Mouse (Mus musculus): ENCODE results near the gene Tcp1.
A peak's percentile ranks its signal among the peaks of the same experiment; 100 is the strongest.
"Not testable (repeated sequence)": the region's sequence is repeated elsewhere in the genome, so short reads cannot be mapped to it uniquely, and the experiment has no call there.

Tcp1 gene

DNA sequence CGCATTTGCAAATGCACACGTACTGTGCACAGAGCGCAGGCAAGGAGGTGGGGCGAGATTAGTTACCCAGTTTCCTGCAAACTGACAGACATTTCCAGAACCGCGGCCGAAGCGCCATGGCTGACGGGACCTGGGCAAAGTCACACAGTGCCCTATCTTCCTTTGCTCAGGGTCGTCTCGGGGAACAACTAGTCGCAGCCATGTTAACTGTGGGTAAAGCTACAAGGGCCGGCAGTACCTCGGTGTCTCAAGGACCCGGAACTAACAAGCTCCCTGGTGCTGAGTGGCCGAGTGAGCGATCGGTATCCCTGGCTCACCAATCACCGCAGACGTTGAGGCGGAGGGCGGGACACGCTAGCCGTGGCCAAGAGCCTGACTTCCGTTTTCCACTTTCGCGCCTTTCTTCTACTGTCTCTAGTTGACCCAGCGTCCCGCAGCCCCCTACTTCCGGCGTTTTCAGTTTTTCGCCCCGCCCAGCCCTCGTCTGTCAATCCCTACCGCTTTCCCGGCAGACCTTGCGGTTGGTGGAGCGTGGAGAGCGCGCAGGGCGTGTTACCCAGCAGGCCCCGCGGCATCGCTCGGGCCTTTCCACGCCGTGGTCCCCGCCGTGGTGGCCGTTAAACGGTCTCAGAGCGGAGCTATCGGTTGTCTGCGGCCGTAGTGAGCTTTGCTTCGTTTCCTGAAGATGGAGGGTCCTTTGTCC, 531 bp downstream of the Tcp1 start, which contains the start of gene Mrpl18:
Gene Mrpl18 (minus strand): TSS at position 465 of the 703 bp plus-strand sequence.
- peak; percentile 98 for DNase-seq

DNA sequence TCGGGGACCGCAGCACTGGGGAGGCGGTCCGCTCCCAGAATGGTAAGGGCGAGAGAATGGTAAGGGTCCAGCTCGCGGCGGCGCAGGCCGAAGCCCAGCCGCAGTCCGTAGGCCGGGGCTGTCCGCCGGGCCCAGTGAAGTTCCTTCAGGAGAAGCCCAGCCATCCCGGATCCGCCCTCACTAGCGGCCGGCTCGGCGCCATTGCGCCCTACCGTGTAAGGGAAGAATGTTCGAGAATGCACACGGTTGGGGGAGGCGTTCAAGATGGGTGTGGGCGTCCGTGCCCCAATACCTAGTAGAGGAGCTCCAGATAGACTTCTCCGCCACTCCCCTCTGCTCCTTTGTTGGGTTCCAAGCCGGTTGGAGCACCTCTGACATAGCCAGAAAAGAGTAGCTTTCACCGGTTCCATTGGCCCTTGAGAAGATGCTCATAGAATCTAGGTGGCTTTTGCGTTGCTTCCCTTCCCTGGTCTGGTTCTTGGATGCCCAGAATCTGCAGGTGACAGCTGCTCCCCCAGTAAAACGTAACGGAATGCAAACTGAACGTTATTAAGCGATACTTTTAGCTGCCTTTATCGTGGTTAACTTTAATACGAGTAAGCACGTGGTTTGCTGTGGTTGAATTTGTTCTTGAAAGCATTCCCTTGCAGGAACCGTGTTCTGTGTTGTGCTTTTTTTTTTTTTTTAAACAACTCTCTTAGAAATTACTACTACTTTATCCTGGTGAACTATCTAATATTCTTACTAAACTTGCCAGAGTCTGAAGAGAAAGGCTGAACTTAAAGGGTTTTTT, 1.3 kb downstream of the Tcp1 start:
- no peak for DNase-seq

DNA sequence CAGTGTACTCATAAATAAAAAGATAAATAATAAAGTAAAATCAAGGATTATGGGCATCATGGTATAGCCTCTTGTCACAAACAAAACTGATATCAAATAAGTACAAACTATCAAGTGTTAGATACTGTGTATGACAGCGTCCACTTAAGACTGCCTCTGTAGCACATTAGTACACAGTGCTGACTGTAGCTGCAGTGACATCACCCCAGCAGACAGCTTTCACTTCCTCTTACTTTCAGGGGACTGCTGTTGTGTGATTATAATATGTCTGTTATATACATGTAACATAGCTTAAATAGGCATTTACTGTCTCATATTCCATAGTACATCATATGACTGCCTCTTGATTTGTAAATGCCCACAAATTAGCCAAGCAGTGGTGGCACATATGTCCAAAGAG, 5.6 kb downstream of the Tcp1 start:
- DNase-seq = no peak

DNA sequence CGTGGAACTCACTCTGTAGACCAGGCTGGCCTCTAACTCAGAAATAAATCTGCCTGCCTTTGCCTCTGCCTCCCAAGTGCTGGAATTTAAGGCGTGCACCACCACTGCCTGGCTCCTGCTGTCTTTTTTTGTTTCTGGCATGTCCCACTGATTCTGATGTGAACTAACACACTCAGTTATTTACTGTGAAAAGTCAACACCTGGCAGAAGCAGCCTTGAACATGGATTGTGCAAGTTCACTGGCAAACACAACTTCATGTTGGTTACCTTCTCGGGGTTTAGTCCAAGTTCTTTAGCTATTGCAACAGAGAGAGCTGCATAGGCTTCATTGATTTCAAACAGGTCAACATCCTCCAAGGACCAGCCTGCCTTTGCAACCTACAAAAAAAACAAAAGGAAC, 9.5 kb downstream of the Tcp1 start:
- DNase-seq = no peak

DNA sequence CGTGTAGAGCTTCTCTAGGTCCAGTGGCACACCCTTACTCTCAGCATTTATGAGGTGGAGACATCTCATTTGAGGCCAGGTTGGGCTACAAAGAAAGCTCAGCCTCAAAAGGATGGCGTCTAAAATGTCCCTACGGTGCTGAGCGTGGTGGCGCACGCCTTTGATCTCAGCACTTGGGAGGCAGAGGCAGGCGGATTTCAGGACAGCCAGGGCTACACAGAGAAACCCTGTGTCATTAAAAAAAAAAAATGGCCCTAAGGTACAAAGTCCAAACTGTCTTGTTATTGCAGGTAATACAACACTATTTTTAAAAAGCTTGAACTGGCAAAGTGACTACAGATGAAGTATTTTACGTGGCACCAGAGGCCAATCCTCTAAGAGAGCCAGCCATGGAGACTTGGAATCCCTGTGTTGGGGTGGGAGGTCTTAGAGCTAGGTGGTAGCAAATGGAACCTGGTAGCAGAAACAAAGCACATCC, 10.2 kb downstream of the Tcp1 start:
- DNase-seq = no peak

DNA sequence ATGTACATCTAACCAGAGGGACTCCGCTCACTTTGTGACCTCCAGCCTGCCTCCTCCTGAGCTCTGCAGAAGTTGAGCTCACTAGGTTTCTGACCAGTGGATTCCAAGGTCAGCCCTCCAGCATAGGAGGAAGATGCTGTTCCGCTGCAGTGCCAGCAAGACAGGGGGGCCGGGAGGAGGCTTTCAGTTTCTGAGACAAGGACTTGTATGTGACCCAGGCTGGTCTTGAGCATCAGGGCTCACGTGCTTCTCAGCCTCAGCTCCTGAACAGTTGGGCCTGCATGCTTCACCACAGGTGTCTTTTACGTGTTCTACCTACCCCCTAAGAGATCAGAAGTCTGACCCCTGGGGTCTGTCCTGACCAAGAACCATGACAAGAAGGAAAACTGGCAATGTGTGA, 16.1 kb downstream of the Tcp1 start:
- not testable (repeated sequence) for DNase-seq

DNA sequence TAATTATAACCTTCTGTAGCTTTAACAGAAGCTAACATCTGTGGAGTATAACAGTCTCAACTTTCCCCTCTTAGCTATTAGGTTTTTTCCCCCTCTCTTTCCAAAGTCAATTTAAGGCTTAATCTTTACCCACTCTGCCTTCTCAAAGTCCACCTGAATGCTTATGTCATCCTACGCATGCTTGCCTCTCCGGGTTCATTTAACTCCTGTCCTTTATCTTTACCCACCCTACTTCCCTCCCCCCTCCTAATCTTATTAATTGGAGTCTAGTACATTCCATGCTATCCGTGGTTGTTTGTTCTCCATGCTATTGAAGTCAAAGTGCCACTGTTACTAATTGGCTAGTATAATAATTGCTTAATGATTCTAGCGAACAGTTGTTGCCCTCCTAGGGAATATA, 20.2 kb downstream of the Tcp1 start:
- DNase-seq = no peak

- no peak for DNase-seq
Measured at GRCm38 (mm10) chr17:12937412-12937970, 22.0 kb downstream of the Tcp1 start.

DNA sequence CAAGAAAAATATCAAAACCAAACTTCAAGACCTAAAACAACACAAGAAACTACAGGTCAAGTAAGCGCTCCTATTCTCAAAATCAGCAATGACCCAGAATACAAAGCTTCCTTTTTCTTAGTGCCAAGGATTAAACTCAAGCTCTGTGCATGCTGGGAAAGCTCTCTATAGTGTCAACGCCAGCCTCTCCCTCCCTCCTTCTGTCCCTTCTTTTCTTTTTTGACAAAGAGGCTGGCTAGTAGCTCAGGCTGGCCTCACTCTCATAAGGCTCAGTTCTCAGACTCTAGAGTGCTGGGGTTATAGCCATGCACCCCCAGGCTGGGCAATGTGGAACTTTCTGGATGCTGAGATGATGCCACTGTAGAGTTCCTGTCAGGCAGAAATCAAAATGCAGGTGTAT, 22.6 kb downstream of the Tcp1 start:
- no peak for DNase-seq

DNA sequence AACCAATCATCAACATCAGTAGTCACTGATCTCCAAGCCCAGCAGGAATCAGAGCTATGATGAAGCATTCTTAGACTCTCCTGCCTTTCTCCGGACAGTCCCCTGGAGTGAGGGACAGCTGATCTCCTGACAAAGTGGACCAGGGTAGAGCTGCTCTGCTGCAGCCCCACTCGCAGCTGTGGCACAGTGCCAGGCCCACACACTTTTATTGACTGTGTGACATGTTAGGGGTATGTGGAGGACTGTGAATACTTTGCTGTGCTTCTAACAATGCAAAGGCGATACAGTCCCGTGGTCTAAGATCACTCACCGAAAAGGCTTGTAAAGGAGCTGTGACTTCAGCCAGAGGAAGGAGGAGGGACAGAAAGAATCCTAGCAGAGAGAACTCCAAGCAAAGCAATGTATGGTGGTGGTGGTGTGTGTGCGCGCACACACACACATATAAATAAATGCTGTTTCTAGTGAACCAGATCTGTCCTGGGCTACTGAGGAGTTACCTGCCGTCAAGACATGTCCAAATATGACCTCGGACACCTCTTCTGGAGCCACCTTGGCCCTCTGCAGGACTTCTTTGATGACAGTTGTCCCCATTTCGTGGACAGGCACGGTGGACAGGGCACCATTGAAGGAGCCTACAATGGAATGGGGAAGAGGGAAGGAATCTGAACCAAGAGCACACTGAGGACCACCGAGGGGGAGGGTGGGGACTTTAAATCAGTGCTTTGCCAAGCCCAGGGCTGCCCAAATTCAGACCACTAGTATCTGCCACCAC, 24.1 kb downstream of the Tcp1 start:
- not testable (repeated sequence) for DNase-seq

- DNase-seq = peak; percentile 48 to 53
Measured at GRCm38 (mm10) chr17:12940151-12940805, 24.8 kb downstream of the Tcp1 start, which contains the start of gene Acat3. TSS of gene Acat3 (minus strand) at chr17:12940600.

- no peak for DNase-seq
Measured at GRCm38 (mm10) chr17:12941543-12942260, 26.2 kb downstream of the Tcp1 start.

DNA sequence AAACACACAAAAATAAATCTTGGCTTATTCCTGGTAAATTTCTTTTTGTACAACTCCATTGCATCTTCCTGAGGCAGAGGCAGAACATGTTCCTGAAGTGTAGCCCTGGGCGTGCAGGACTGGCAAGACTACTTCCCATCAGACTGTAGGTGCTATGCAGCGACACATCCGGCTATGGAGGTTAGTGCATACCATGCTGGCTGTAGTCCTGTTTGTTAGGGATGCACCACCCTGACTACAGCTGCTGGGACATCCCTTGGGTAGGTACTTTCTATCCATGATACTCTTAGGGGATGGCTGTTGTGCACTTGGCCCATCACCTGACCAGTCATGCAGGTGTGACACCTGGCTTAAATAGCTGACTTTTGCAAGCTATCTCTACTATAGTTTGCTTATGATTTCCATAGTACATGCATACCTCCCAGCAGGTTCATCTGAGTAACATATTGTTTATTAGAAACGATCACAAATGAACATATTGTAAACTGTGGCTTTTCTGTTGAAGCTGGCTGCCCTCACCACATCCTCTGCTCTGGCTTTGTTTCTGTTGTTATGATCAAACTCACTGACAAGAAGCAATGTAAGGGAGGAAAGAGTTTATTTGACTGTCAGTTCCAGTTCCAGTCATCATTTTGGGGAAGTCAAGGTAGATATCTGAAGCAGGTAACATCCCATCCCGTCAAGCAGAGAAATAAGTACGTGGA, 27.1 kb downstream of the Tcp1 start:
- no peak for DNase-seq

- no peak for DNase-seq
Measured at GRCm38 (mm10) chr17:12949669-12950068, 34.2 kb downstream of the Tcp1 start.

DNA sequence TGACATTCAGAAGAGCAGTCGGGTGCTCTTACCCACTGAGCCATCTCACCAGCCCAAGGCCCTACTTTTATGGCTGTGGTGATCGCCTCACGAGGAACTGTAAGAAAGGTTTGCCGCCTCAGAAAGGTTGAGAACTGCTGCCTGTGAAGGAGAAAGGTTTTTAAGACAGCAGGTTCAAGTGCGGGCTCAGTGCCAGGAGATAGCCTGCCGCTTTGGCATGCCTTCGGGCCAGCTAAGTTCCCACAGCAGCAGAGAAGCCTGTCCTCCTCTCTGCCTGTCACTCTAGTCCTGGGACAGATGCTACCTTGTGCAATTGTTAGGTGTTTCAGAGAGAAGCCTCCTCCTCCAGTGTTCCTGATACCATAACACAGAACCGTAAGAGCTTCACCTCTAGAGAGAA, 41.2 kb downstream of the Tcp1 start:
- peak in 1 of 2 experiments; percentile 10 for DNase-seq

DNA sequence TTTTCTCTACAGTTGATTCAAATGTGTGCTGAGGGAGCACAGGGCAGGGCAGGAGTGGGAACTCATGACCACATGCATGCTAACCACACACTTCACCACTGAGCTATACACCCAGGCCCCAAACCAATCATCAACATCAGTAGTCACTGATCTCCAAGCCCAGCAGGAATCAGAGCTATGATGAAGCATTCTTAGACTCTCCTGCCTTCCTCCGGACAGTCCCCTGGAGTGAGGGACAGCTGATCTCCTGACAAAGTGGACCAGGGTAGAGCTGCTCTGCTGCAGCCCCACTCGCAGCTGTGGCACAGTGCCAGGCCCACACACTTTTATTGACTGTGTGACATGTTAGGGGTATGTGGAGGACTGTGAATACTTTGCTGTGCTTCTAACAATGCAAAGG, 43.9 kb downstream of the Tcp1 start:
- DNase-seq = not testable (repeated sequence)

DNA sequence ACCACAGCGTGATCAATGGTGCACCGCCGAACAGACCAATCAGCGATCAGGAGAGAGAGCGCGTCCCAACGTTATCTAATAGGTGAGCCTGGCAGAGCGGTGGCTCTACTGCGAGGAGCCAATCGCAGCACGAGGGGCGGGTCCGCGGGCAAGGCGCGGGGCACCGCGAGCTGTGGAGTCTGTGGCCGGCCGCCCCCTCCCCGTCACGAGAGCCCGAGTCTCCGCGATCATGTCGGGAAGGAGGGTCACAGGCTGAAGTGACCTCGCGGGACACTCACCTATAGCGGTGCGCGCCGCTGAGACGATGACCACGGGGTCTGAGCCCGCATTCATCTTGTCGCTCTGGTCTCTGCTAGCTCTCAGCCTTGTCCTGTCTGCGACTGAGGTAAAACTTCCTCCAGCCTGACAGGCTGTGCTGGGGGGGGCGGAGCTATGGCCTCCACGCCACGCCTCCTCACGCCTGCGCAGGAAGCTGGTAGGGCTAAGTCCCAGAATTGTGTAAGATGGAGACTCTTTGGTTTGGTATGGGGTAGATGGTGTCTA, 44.9 kb downstream of the Tcp1 start, which contains the start of gene Acat2:
Gene Acat2 (minus strand): TSS at position 417 of the 543 bp plus-strand sequence.
- DNase-seq = peak; percentile 94

GRCm38 (mm10) chr17:12963476-12963875, 48.0 kb downstream of the Tcp1 start:
- no peak for DNase-seq

DNA sequence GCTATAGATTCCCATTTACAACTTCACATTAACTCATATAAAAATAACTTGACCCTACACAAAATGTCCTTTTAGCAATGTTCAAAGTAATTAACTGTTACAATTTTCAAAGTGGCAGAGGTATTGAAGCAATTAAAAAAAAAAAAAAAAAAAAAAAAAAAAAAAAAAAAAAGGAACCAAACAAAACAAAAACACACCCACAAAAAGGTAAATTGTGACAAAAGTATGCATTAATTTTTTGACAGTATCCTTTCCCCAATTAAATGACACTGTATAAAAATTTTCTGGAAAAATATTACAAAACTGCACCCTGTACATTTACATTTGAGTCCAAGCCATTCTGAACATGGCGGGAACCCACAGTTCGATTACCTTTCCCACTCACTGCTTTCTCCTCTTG, 51.7 kb downstream of the Tcp1 start:
- no peak for DNase-seq

- peak in 1 of 2 experiments; percentile 37 for DNase-seq
Measured at GRCm38 (mm10) chr17:12973851-12974250, 58.4 kb downstream of the Tcp1 start.
